Mouse (Mus musculus): Measurements from ENCODE around the gene Fer1l5. TPM values are rescaled to one million over a fixed set of nuclear protein-coding genes. Genes with fewer than 3 reads are reported as not detected.
A peak's percentile ranks its signal among the peaks of the same experiment; 100 is the strongest.

Fer1l5 gene
- polyA plus RNA-seq (2015; fragmentation: Nextera tagmentation; extraction: Ambion mirVana): 0.78 and 0.89 TPM in 2 replicates

DNA sequence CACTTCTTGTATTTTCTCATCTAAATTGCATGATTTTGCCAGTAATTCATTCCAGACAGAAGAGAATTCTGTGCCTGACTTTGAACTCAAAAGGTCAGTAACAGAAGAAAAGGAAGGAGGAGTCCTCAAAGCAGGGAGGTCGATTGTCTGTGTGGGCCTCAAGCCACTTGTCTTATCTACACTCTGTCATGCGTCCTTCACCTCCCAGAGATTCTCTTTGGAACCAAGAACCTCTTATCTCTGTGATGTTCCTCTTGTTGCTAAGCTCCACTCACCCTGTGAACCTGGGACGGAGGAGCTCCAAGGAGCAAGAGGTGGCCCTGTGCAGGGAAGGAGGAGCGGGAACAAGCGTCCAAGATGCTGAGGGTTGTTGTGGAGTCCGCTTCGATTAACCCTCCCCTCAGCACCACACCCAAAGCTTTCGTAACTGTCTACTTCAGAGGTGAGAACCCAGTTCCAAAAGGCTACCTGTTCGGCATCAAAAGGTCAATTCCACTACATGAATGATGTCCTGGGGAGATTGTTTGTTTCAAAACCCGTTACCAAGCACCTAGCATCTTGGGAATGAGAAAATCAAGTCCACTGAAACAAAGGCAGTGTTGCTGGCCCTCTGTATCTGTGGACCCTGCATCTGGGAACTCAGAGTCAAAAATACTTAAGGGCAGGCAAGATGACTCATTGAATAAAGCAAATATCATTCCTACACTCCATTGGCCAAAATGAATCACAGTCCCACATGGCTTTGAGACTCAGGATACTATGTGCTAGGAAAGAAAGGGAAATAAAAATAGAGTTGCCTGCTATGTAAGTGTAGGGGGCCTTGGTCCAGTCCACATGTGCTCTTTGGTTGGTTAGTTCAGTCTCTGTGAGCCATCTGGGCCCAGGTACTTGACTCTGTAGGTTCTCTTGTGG, at the start of gene Fer1l5:
Fer1l5 (plus strand) TSS at position 358 of the 912 bp plus-strand sequence.
- H3K4me2 ChIP-seq: no peak within 1 kb of the TSS
- no peak for ATAC-seq (ENCODE audit: extremely low read depth, insufficient number of reproducible peaks, low FRiP score, low TSS enrichment)
- no peak within 1 kb of the TSS for H3K4me3 ChIP-seq
- H3K9ac ChIP-seq: no peak within 1 kb of the TSS
- no peak within 1 kb of the TSS for H3K27ac ChIP-seq (replicated peaks)
- 58% methylated on average over 10 of the region's 10 CpGs for WGBS
- H3K27me3 ChIP-seq (replicated peaks): no peaks in the 10 kb centered on the region; the same call in 1 of the 2 replicates
- no peaks in the 10 kb centered on the region for H3K36me3 ChIP-seq
- peaks cover 13% of the 10 kb centered on the region for H3K4me1 ChIP-seq
- no peaks in the 10 kb centered on the region for H3K9me3 ChIP-seq

DNA sequence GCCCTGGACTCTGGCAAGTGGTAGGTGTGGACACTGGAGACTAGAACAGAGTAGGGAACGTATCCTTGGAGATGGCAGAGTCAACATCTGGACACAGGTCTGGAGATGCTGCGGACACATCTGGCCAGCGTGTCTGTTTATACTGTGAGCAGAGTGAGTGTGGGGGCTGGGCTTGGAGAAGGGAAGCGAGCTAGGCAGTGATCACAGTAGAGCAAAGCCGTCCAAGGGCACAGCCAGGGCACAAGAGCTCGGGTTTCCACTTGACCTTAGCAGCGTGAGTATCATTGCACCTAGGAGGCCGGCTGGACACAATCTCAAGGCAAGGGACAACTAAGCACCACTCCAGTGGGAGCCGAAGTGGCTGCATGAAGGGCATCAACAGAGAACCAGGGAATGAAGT, 49.0 kb upstream of the Fer1l5 start:
- H3K36me3 ChIP-seq: peaks cover 51% of the 10 kb centered on the region
- H3K4me3 ChIP-seq: no peak overlapping the region
- H3K4me2 ChIP-seq: no peak overlapping the region
- WGBS: 50% methylated on average over 9 of the region's 9 CpGs
- H3K9me3 ChIP-seq: no peaks in the 10 kb centered on the region
- H3K9ac ChIP-seq: no peak overlapping the region
- ATAC-seq (ENCODE audit: extremely low read depth, insufficient number of reproducible peaks, low FRiP score, low TSS enrichment): no peak
- H3K4me1 ChIP-seq: peaks cover 17% of the 10 kb centered on the region
- H3K27me3 ChIP-seq (replicated peaks): no peaks in the 10 kb centered on the region
- H3K27ac ChIP-seq (replicated peaks): no peak overlapping the region

DNA sequence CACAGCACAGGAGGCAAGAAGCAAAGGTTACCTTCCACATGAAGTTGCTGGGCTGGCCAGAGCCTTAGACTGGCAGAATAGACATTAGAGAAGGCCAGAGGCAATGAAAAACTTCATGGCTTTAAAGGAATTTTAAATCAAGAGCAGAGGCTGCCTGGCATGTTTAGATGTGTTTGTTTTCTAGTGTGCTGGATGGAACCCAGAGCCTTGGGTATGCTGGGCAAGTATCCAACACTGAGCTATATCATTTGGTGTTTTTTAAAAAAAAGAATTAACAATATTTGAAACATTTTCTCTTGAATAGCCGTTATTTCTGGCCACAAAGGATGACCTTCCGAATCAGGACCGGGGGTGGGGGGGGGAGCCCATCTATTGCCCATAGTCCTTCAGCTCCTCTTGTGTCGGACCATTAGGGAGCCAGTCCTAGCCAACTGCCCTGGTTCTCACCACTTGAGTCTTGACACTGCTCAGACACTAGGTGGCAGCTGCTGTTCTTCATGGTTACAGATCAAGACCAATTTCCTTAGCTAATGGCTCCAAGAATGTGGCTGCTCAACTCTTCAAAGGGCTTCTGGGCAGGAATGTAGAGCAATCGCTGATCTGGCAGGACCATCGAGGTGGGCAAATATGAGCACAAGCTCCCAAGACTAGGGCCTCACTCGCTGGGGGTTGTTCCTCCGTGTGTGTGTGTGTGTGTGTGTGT, 48.2 kb upstream of the Fer1l5 start:
- Histone ChIP-seq H3K9ac (no peak overlapping the region), H3K4me1 (peaks cover 22% of the 10 kb centered on the region), H3K4me2 (no peak overlapping the region), H3K9me3 (no peaks in the 10 kb centered on the region), H3K27ac (replicated peaks) (no peak overlapping the region), H3K4me3 (no peak overlapping the region), H3K36me3 (peaks cover 44% of the 10 kb centered on the region), H3K27me3 (replicated peaks) (no peaks in the 10 kb centered on the region)
- no peak for ATAC-seq (ENCODE audit: extremely low read depth, insufficient number of reproducible peaks, low FRiP score, low TSS enrichment)
- WGBS: 36% methylated on average over 8 of the region's 8 CpGs

DNA sequence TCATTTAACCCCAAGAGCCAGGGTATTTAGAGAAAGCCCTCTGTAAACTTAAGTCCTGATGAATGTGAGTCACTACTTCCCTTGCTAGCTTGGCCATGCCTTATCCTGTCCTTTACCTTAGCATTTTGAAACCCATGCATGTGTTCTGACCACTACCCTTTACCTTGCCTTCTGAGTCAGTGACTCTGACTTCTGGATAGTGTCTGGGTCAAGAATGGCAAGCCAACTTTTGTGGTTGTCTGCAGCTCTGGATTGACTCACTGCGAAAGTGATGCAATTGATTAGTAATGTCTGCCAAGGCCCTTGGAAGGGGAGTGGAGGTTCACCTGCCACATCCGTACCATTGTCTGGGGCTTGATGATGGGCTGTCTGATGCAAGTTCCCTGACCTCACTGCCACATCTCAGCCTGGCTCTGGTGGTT, 46.2 kb upstream of the Fer1l5 start:
- ATAC-seq (ENCODE audit: extremely low read depth, insufficient number of reproducible peaks, low FRiP score, low TSS enrichment): no peak
- Histone ChIP-seq H3K36me3 (peaks cover 41% of the 10 kb centered on the region), H3K4me1 (peaks cover 24% of the 10 kb centered on the region), H3K27me3 (replicated peaks) (no peaks in the 10 kb centered on the region), H3K4me3 (no peak overlapping the region), H3K4me2 (no peak overlapping the region), H3K9me3 (no peaks in the 10 kb centered on the region), H3K27ac (replicated peaks) (no peak overlapping the region), H3K9ac (no peak overlapping the region)
- 81% methylated on average over 2 of the region's 2 CpGs for WGBS

GRCm38 (mm10) chr1:36326815-36327214, 45.3 kb upstream of the Fer1l5 start:
- H3K27me3 ChIP-seq (replicated peaks): no peaks in the 10 kb centered on the region
- H3K9ac ChIP-seq: no peak overlapping the region
- H3K36me3 ChIP-seq: peaks cover 41% of the 10 kb centered on the region
- H3K27ac ChIP-seq (replicated peaks): no peak overlapping the region
- no peak overlapping the region for H3K4me3 ChIP-seq
- no peak overlapping the region for H3K4me2 ChIP-seq
- no peaks in the 10 kb centered on the region for H3K9me3 ChIP-seq
- WGBS: 95% methylated on average over 2 of the region's 2 CpGs
- no peak for ATAC-seq (ENCODE audit: extremely low read depth, insufficient number of reproducible peaks, low FRiP score, low TSS enrichment)
- H3K4me1 ChIP-seq: peaks cover 24% of the 10 kb centered on the region

DNA sequence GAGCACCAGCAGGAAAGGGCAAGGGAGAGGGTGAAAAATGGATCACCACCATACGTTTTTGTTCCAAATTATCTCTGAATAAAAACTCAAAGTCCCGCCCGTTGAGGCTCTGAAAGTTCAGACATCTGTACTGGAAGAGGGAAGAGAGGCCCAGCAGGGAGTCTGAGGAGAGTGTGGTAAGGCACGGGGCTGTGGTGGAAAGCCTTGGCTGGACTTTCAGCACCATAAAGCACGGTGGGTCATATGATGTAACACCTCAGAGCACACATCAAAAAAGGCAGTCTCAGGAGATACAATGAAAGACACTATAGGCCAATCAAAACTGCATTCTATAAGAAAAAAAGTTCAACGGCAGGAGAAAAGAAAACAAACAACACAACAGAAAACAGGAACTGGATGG, 40.3 kb upstream of the Fer1l5 start:
- no peak overlapping the region for H3K4me2 ChIP-seq
- WGBS: 75% methylated on average over 6 of the region's 6 CpGs
- no peak overlapping the region for H3K4me3 ChIP-seq
- peaks cover 19% of the 10 kb centered on the region for H3K4me1 ChIP-seq
- no peak overlapping the region for H3K27ac ChIP-seq (replicated peaks)
- H3K9ac ChIP-seq: no peak overlapping the region
- H3K27me3 ChIP-seq (replicated peaks): no peaks in the 10 kb centered on the region
- ATAC-seq (ENCODE audit: extremely low read depth, insufficient number of reproducible peaks, low FRiP score, low TSS enrichment): no peak
- peaks cover 77% of the 10 kb centered on the region for H3K36me3 ChIP-seq
- H3K9me3 ChIP-seq: no peaks in the 10 kb centered on the region

- no peak for ATAC-seq (ENCODE audit: extremely low read depth, insufficient number of reproducible peaks, low FRiP score, low TSS enrichment)
- H3K4me3 ChIP-seq: no peak overlapping the region
- 71% methylated on average over 14 of the region's 14 CpGs for WGBS
Observed at GRCm38 (mm10) chr1:36332955-36333887, 38.9 kb upstream of the Fer1l5 start.

DNA sequence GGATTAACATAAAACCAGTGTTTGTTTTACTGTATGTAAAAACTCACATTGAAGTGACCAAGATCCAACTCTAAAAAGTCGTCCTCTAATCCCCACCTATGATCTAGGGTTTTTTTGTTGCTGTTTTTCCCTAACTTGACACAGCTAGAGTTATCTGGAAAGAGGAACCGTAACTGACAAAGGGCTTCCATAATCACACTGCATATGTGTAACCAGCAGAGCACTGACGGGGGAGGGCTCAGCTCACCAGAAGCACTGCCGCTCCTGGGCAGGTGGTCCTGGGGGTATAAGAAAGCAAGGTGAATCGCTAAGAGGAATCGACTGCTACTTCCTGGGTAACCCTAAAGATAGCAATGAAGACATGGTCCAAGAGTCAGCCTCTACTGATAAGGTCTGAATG, 29.5 kb upstream of the Fer1l5 start:
- 87% methylated on average over 6 of the region's 6 CpGs for WGBS

More at GRCm38 (mm10) chr1:36332955-36333887, 38.9 kb upstream of the Fer1l5 start:
- peaks cover 19% of the 10 kb centered on the region for H3K4me1 ChIP-seq
- H3K9ac ChIP-seq: no peak overlapping the region
- H3K27me3 ChIP-seq (replicated peaks): no peaks in the 10 kb centered on the region
- no peak overlapping the region for H3K4me2 ChIP-seq
- H3K36me3 ChIP-seq: peaks cover 81% of the 10 kb centered on the region
- H3K9me3 ChIP-seq: no peaks in the 10 kb centered on the region
- H3K27ac ChIP-seq (replicated peaks): peak overlapping the region; percentile 59

GRCm38 (mm10) chr1:36352351-36352750, 19.7 kb upstream of the Fer1l5 start:
- no peaks in the 10 kb centered on the region for H3K9me3 ChIP-seq
- ATAC-seq (ENCODE audit: extremely low read depth, insufficient number of reproducible peaks, low FRiP score, low TSS enrichment): no peak
- no peaks in the 10 kb centered on the region for H3K27me3 ChIP-seq (replicated peaks)
- 87% methylated on average over 4 of the region's 4 CpGs for WGBS
- no peak overlapping the region for H3K4me2 ChIP-seq
- H3K4me1 ChIP-seq: no peaks in the 10 kb centered on the region
- peaks cover 99% of the 10 kb centered on the region for H3K36me3 ChIP-seq
- no peak overlapping the region for H3K27ac ChIP-seq (replicated peaks)
- no peak overlapping the region for H3K9ac ChIP-seq
- no peak overlapping the region for H3K4me3 ChIP-seq

More for the DNA sequence above, 29.5 kb upstream of the Fer1l5 start:
- Histone ChIP-seq H3K4me1 (no peaks in the 10 kb centered on the region), H3K27me3 (replicated peaks) (no peaks in the 10 kb centered on the region), H3K9ac (no peak overlapping the region), H3K4me3 (no peak overlapping the region), H3K36me3 (peaks cover 100% of the 10 kb centered on the region), H3K4me2 (no peak overlapping the region), H3K9me3 (no peaks in the 10 kb centered on the region), H3K27ac (replicated peaks) (no peak overlapping the region)
- no peak for ATAC-seq (ENCODE audit: extremely low read depth, insufficient number of reproducible peaks, low FRiP score, low TSS enrichment)

DNA sequence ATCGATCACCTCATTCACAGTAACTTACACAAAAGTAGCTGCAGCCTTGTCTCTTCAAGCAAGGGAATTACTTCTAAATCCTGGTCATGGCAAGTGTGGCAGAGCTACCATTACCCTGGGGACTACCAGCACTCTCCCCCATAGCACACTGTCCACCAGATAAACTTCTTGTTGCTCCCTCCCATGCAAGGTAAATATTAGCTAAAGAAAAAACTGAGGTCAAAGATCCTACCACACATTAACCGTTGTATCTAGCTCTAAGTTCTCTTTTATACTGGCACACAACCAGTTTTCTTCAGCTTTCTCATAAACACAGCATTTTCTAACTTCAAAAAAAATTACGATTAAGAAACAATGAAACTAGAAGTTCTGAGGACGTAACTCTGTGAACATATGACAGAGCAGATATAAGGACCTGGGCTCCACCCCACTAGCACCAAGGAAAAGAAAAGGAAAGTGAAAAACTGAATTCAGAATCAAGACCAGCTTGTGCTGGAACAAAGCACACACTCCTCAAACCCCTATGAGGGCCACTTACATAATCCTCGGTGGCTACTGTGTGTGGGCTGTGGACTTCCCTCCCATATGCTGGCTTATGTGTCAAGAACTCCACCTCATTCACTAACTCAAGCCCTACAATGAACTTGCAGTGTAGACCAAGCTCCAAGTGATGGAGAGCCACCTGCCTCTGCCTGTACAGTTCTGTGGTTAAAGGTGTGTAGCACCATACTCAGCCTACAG, 15.0 kb upstream of the Fer1l5 start:
- ATAC-seq (ENCODE audit: extremely low read depth, insufficient number of reproducible peaks, low FRiP score, low TSS enrichment): no peak
- H3K27ac ChIP-seq (replicated peaks): no peak overlapping the region
- no peaks in the 10 kb centered on the region for H3K27me3 ChIP-seq (replicated peaks)
- no peaks in the 10 kb centered on the region for H3K4me1 ChIP-seq
- H3K4me2 ChIP-seq: no peak overlapping the region
- H3K4me3 ChIP-seq: no peak overlapping the region
- H3K9ac ChIP-seq: no peak overlapping the region
- 91% methylated on average over 5 of the region's 5 CpGs for WGBS
- H3K36me3 ChIP-seq: peaks cover 97% of the 10 kb centered on the region
- H3K9me3 ChIP-seq: no peaks in the 10 kb centered on the region

All from heart, embryonic 13.5 days (tissue).